Mouse (Mus musculus): ENCODE measurements around the gene Syde2. TPM values are rescaled to one million over a fixed set of nuclear protein-coding genes. Genes with fewer than 3 reads are reported as not detected.

Gene Syde2
- polyA plus RNA-seq, 1 experiment from 2014 or later, result 2.1 TPM

DNA sequence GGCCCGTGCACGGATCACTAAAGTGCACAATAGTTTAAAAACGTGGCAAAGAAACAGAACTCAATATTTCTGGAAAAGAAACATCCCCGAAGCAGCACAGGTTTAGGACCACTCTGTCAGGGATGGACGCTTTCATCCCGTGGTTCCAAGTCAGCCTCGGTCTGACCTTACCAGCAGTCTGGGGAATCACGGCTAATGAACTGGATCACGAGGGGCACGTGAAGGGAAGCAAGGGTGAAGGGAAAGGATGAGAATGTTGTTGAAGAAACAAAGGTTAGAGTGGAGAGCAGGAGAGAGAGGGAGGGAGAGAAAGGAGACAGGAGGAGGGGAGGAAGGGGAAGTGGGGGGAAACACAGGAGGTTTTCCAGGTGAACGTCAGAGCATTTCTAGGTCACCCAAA lies 58.4 kb downstream of the Syde2 start:
- DNase-seq (ENCODE audit: low spot score) (no peak), ATAC-seq (ENCODE audit: insufficient number of reproducible peaks, low FRiP score, low TSS enrichment, low read depth) (no peak)
- no peaks in the 10 kb centered on the region for H3K9me3 ChIP-seq (ENCODE audit: control insufficient read depth, low read length)
- no peaks in the 10 kb centered on the region for H3K36me3 ChIP-seq (ENCODE audit: control insufficient read depth, insufficient read depth, low read length)
- H3K9ac ChIP-seq (ENCODE audit: low read length), result no peak overlapping the region
- H3K27me3 ChIP-seq (ENCODE audit: control insufficient read depth, insufficient read depth, low read length), result no peaks in the 10 kb centered on the region
- H3K4me1 ChIP-seq (ENCODE audit: control insufficient read depth, insufficient read depth, low read length), result no peaks in the 10 kb centered on the region
- no peak overlapping the region for H3K4me2 ChIP-seq (ENCODE audit: low read depth, severe bottlenecking)
- H3K4me3 ChIP-seq (ENCODE audit: low read depth, low read length), result no peak overlapping the region
- 92% methylated on average over 11 of the region's 11 CpGs for WGBS
- no peak overlapping the region for H3K27ac ChIP-seq (replicated peaks; ENCODE audit: low read depth, low read length)

DNA sequence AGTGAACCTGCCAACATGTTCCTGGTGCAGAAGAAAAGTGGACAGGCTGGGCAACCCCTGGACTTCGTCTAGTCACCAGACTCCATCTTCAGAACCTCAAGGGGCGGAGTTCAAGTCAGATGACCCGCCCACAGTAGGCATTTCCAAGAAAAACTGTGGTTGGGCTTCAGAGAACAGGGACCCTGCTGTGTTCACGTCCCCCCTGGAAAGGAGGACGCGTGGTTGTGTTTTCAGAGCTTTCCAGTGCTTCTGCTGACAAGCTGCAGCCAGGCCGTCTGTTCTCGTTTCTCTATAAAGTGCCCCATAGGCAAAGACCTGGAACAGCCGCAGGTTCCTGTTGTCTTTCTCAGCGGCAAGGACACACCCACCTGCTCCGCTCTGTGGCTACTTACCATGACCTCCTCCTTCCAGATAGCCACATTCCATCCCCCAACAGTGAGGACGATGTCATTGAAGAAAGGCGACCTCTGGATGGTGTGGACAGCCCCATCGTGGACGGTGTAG lies 60.1 kb downstream of the Syde2 start:
- Histone ChIP-seq H3K9ac (ENCODE audit: low read length) (no peak overlapping the region), H3K4me2 (ENCODE audit: low read depth, severe bottlenecking) (0 out of 2 replicates have a peak overlapping the region, but pooled peaks have one; percentile 7), H3K4me3 (ENCODE audit: low read depth, low read length) (no peak overlapping the region), H3K9me3 (ENCODE audit: control insufficient read depth, low read length) (no peaks in the 10 kb centered on the region), H3K27ac (replicated peaks; ENCODE audit: low read depth, low read length) (no peak overlapping the region), H3K36me3 (ENCODE audit: control insufficient read depth, insufficient read depth, low read length) (no peaks in the 10 kb centered on the region), H3K27me3 (ENCODE audit: control insufficient read depth, insufficient read depth, low read length) (no peaks in the 10 kb centered on the region), H3K4me1 (ENCODE audit: control insufficient read depth, insufficient read depth, low read length) (no peaks in the 10 kb centered on the region)
- 25% methylated on average over 15 of the region's 15 CpGs for WGBS
- ATAC-seq (ENCODE audit: insufficient number of reproducible peaks, low FRiP score, low TSS enrichment, low read depth) (no peak; the same call in 1 of the 2 replicates), DNase-seq (ENCODE audit: low spot score) (peak; percentile 43)

DNA sequence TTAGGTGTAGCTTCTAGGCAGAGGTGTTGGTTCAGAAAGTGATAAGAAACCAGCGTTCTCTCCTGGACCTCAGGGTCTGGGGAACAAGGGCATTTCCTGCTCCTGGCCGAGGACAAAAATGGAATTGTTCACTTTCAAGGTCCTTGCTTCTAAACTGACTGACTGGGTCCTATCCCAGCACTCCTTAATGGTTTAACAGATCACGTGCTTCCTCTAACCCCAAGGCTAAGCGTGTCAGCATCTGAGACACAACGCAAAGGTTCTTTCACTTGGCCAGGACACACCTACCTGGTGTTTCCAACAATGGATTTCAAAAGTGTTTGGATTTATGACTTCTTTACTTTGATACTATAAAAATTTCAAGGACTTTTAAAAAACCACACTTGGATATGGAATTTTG lies 62.3 kb downstream of the Syde2 start:
- H3K9me3 ChIP-seq (ENCODE audit: control insufficient read depth, low read length), result no peaks in the 10 kb centered on the region
- 86% methylated on average over 5 of the region's 5 CpGs for WGBS
- no peak overlapping the region for H3K27ac ChIP-seq (replicated peaks; ENCODE audit: low read depth, low read length)
- H3K4me2 ChIP-seq (ENCODE audit: low read depth, severe bottlenecking), result no peak overlapping the region
- no peaks in the 10 kb centered on the region for H3K4me1 ChIP-seq (ENCODE audit: control insufficient read depth, insufficient read depth, low read length)
- no peak for DNase-seq (ENCODE audit: low spot score)
- H3K4me3 ChIP-seq (ENCODE audit: low read depth, low read length), result no peak overlapping the region
- H3K27me3 ChIP-seq (ENCODE audit: control insufficient read depth, insufficient read depth, low read length), result no peaks in the 10 kb centered on the region
- H3K9ac ChIP-seq (ENCODE audit: low read length), result no peak overlapping the region
- no peak for ATAC-seq (ENCODE audit: insufficient number of reproducible peaks, low FRiP score, low TSS enrichment, low read depth)
- no peaks in the 10 kb centered on the region for H3K36me3 ChIP-seq (ENCODE audit: control insufficient read depth, insufficient read depth, low read length)

DNA sequence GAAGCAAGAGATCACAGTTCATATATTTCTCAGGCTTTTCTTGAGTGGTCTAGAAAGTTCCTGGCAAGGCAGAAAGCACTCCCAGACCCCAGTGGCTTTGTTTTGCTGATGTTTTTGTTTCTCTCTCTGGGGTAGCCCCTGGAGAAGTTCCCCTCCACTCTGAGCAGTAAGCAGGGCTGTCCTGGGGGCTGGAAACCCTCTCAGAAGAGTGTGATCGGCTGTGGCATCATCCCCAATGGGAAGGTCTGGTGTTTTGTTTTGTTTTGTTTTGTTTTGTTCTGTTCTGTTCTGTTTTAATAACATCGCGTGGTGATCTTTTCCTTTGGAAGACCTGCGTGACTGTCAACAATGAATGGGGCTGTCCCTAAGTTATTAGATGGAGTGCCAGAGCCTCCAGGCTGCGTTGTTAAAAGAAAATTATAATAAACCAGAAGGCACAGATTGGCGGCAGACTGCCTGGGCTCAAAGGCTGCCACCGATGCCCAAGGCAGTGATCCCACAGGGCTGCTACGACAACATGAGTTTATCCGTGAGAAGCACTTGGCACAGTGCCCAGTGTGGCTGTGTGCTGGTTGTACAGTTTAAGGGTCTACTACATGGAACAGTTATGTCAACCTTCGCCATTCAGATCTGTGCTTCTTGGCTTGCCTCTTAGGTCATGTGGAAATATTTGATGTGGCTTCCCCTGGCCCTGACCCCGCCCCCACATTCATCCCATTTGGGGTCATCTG lies 63.8 kb downstream of the Syde2 start:
- H3K9ac ChIP-seq (ENCODE audit: low read length), result no peak overlapping the region
- no peak overlapping the region for H3K27ac ChIP-seq (replicated peaks; ENCODE audit: low read depth, low read length)
- no peak for ATAC-seq (ENCODE audit: insufficient number of reproducible peaks, low FRiP score, low TSS enrichment, low read depth)
- H3K36me3 ChIP-seq (ENCODE audit: control insufficient read depth, insufficient read depth, low read length), result no peaks in the 10 kb centered on the region
- no peak overlapping the region for H3K4me3 ChIP-seq (ENCODE audit: low read depth, low read length)
- no peak overlapping the region for H3K4me2 ChIP-seq (ENCODE audit: low read depth, severe bottlenecking)
- 77% methylated on average over 11 of the region's 11 CpGs for WGBS
- no peaks in the 10 kb centered on the region for H3K9me3 ChIP-seq (ENCODE audit: control insufficient read depth, low read length)
- DNase-seq (ENCODE audit: low spot score), result peak; percentile 28
- no peaks in the 10 kb centered on the region for H3K27me3 ChIP-seq (ENCODE audit: control insufficient read depth, insufficient read depth, low read length)
- no peaks in the 10 kb centered on the region for H3K4me1 ChIP-seq (ENCODE audit: control insufficient read depth, insufficient read depth, low read length)

DNA sequence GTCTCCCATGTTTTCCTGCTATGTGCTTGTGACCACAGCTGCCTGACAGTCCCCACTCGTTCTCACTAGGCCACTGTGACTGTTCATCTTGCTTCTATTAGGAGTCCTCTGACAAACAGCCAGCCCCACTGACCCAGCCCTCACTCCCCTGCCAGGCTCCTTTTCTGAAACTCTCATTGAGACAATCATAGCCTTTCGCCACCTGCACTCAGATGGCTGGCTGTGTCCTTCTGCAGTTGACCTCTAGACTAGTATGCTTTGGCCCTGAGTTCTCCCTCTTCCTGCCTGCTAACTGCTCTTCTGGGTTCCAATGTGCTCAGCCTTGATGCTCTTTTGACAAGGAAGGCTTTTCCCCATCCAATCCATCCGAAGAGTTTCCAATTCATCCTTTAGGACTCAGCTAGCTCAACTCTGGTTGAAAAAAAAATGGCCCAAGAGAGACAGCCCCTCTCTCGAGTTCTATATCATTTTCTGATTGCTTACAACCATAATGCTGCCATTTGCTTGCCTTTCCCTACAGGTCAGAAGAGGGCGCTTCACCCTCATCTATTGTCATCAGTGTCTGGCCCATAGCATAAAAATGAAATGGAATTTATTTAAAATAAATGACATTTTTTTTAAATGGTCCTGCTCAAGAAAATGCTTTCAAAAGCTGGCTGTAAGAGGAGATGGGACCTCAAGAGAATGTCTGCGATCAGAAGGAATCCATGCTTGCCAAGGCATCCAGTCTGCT lies 65.6 kb downstream of the Syde2 start:
- no peaks in the 10 kb centered on the region for H3K9me3 ChIP-seq (ENCODE audit: control insufficient read depth, low read length)
- H3K4me3 ChIP-seq (ENCODE audit: low read depth, low read length), result no peak overlapping the region
- no peak overlapping the region for H3K9ac ChIP-seq (ENCODE audit: low read length)
- H3K27me3 ChIP-seq (ENCODE audit: control insufficient read depth, insufficient read depth, low read length), result no peaks in the 10 kb centered on the region
- H3K27ac ChIP-seq (replicated peaks; ENCODE audit: low read depth, low read length), result no peak overlapping the region
- no peak for DNase-seq (ENCODE audit: low spot score)
- ATAC-seq (ENCODE audit: insufficient number of reproducible peaks, low FRiP score, low TSS enrichment, low read depth), result no peak
- no peak overlapping the region for H3K4me2 ChIP-seq (ENCODE audit: low read depth, severe bottlenecking)
- no peaks in the 10 kb centered on the region for H3K36me3 ChIP-seq (ENCODE audit: control insufficient read depth, insufficient read depth, low read length)
- 72% methylated on average over 6 of the region's 6 CpGs for WGBS
- H3K4me1 ChIP-seq (ENCODE audit: control insufficient read depth, insufficient read depth, low read length), result no peaks in the 10 kb centered on the region

DNA sequence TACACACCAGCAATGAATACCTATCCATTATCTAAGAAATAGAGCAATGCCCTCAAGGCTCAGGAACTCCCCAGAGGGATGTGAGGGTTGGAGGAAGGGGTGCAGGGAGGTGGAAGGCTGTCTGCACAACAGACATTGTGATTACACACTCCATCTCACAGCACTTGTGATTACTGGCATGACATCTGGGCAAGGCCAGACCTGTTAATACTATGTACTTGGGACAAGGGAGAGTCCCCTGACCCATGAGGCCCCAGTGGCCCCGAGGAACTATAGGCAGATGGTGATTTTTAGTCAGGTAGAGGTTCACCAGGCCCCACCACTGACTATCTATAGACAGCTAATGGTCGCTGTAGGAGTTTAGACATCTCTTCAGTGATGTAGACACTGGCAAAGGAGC lies 66.2 kb downstream of the Syde2 start:
- Histone ChIP-seq H3K36me3 (ENCODE audit: control insufficient read depth, insufficient read depth, low read length) (no peaks in the 10 kb centered on the region), H3K9ac (ENCODE audit: low read length) (no peak overlapping the region), H3K9me3 (ENCODE audit: control insufficient read depth, low read length) (no peaks in the 10 kb centered on the region), H3K4me3 (ENCODE audit: low read depth, low read length) (no peak overlapping the region), H3K27me3 (ENCODE audit: control insufficient read depth, insufficient read depth, low read length) (no peaks in the 10 kb centered on the region), H3K27ac (replicated peaks; ENCODE audit: low read depth, low read length) (no peak overlapping the region), H3K4me2 (ENCODE audit: low read depth, severe bottlenecking) (no peak overlapping the region), H3K4me1 (ENCODE audit: control insufficient read depth, insufficient read depth, low read length) (no peaks in the 10 kb centered on the region)
- ATAC-seq (ENCODE audit: insufficient number of reproducible peaks, low FRiP score, low TSS enrichment, low read depth) (no peak), DNase-seq (ENCODE audit: low spot score) (no peak)
- 85% methylated on average over 2 of the region's 2 CpGs for WGBS

DNA sequence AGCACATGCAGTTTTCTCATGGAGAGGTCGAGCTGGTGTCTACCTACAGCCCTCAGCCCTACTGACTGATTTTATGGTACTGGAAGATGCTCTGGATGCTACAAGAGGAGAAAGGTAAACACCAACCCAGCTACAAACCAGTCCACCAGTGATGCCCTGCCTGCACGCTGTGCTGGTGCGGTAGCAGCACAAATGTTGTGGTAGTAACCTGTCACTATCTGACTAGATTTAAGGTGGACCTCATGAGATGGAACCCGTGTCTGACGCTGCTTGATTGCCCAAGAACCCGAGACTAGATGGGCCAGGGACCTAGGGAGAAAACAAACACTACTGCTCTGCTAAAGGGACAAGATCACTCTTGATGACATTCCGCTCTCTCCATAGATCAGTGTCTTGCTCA lies 69.5 kb downstream of the Syde2 start:
- Histone ChIP-seq H3K36me3 (ENCODE audit: control insufficient read depth, insufficient read depth, low read length) (no peaks in the 10 kb centered on the region), H3K9ac (ENCODE audit: low read length) (no peak overlapping the region), H3K27me3 (ENCODE audit: control insufficient read depth, insufficient read depth, low read length) (no peaks in the 10 kb centered on the region), H3K27ac (replicated peaks; ENCODE audit: low read depth, low read length) (no peak overlapping the region), H3K4me2 (ENCODE audit: low read depth, severe bottlenecking) (no peak overlapping the region), H3K4me1 (ENCODE audit: control insufficient read depth, insufficient read depth, low read length) (no peaks in the 10 kb centered on the region), H3K9me3 (ENCODE audit: control insufficient read depth, low read length) (no peaks in the 10 kb centered on the region), H3K4me3 (ENCODE audit: low read depth, low read length) (no peak overlapping the region)
- ATAC-seq (ENCODE audit: insufficient number of reproducible peaks, low FRiP score, low TSS enrichment, low read depth) (no peak), DNase-seq (ENCODE audit: low spot score) (no peak)
- WGBS, result 79% methylated on average over 7 of the region's 7 CpGs

DNA sequence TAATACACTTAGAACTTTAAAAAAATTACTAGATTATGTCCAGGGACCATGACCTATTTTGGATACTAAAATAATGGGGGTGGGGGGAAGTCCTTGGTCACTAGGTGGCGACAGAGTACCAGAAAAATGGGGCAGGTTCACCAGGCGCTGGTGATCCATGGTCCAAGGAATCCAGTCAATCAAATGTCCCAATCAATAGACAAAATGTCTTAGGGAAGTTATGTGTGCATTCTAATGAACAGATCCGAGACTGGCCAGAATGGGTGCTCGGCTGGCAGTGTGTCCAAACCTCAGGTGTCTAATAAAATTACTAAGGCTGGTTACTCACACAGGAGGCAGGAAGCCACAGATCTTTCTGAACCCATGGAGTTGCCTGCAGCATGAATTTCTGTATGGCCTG lies 70.6 kb downstream of the Syde2 start:
- 21% methylated on average over 4 of the region's 4 CpGs for WGBS
- no peak for ATAC-seq (ENCODE audit: insufficient number of reproducible peaks, low FRiP score, low TSS enrichment, low read depth)
- no peak overlapping the region for H3K9ac ChIP-seq (ENCODE audit: low read length)

More for the DNA sequence above, 70.6 kb downstream of the Syde2 start:
- Histone ChIP-seq H3K4me3 (ENCODE audit: low read depth, low read length) (no peak overlapping the region), H3K36me3 (ENCODE audit: control insufficient read depth, insufficient read depth, low read length) (no peaks in the 10 kb centered on the region), H3K27me3 (ENCODE audit: control insufficient read depth, insufficient read depth, low read length) (no peaks in the 10 kb centered on the region), H3K4me1 (ENCODE audit: control insufficient read depth, insufficient read depth, low read length) (no peaks in the 10 kb centered on the region), H3K9me3 (ENCODE audit: control insufficient read depth, low read length) (no peaks in the 10 kb centered on the region), H3K4me2 (ENCODE audit: low read depth, severe bottlenecking) (no peak overlapping the region), H3K27ac (replicated peaks; ENCODE audit: low read depth, low read length) (no peak overlapping the region)
- peak; percentile 78 for DNase-seq (ENCODE audit: low spot score)
